Mouse (Mus musculus) spleen, adult 2 months (tissue): ENCODE measurements around the gene Nacc1. TPM values are rescaled to one million over a fixed set of nuclear protein-coding genes. Genes with fewer than 3 reads are reported as not detected.

ENCODE experiments used
- DNase-seq, 2 experiments: peaks; one replicate each; pipeline versions ENCODE4 v3.0.0 to v3.0.0-alpha.2; 2012 to 2021; ENCODE audit warnings: low spot score in 2 of 2, low read depth in 1 of 2
- H3K27ac ChIP-seq: fragments of 200-500 bp; 2 replicates; pipeline ENCODE4 v1.5.1; 2012; ENCODE audit warnings: low read length, inconsistent platforms; ENCODE audit not compliant: insufficient read depth
- H3K27me3 ChIP-seq: fragments of 200-500 bp; 2 replicates; pipeline ENCODE4 v1.6.1; 2012; ENCODE audit warnings: mild to moderate bottlenecking, moderate library complexity, low read length, inconsistent platforms; ENCODE audit not compliant: control insufficient read depth, insufficient read depth
- H3K36me3 ChIP-seq: fragments of 200-500 bp; 2 replicates; pipeline ENCODE4 v1.6.1; 2012; ENCODE audit warnings: mild to moderate bottlenecking, low read length, inconsistent platforms; ENCODE audit not compliant: control insufficient read depth, insufficient read depth
- H3K4me1 ChIP-seq: fragments of 200-500 bp; 2 replicates; pipeline ENCODE4 v1.6.1; 2011; ENCODE audit warnings: inconsistent platforms; ENCODE audit not compliant: control insufficient read depth, insufficient read depth, insufficient read length
- H3K4me3 ChIP-seq: fragments of 200-500 bp; 2 replicates; pipeline ENCODE4 v1.5.1; 2011; ENCODE audit warnings: mild to moderate bottlenecking, inconsistent platforms; ENCODE audit not compliant: insufficient read depth, insufficient read length; ENCODE audit errors: extremely low read depth
- CTCF ChIP-seq: fragments of 200-500 bp; IDR thresholded peaks from 2 replicates; pipeline ENCODE4 v1.5.1; 2011; ENCODE audit warnings: mild to moderate bottlenecking, inconsistent platforms; ENCODE audit not compliant: insufficient read depth, insufficient read length, insufficient replicate concordance; ENCODE audit errors: extremely low read depth
- POLR2A ChIP-seq: fragments of 200-500 bp; IDR thresholded peaks from 2 replicates; pipeline ENCODE4 v1.6.1; 2011; ENCODE audit warnings: low read depth, low read length, inconsistent platforms
- WGBS: fragments of 180-500 bp; shearing (Covaris S2); methylation state at CpG from one replicate; pipeline ENCODE4 v1.1.7; 2018; 5-methylcytosine and 5-hydroxymethylcytosine counted together
- polyA plus RNA-seq: library from polyadenylated mRNA; depleted of rRNA; stranded (reverse); fragments of >200 nt; gene quantifications from 2 replicates; pipeline ENCODE4 v1.2.3, GENCODE M21; 2012

The Nacc1 gene
- polyA plus RNA-seq, 1 experiment, result 66.0 TPM

- no peak overlapping the region for H3K4me3 ChIP-seq
Observed at GRCm38 (mm10) chr8:84646800-84647199, 40.9 kb downstream of the Nacc1 start.

GRCm38 (mm10) chr8:84643019-84643418 lies 44.6 kb downstream of the Nacc1 start:
- WGBS, result 83% methylated on average over 5 of the region's 5 CpGs
- Histone ChIP-seq H3K27me3 (no peaks in the 10 kb centered on the region), H3K27ac (no peak overlapping the region), H3K4me1 (peaks cover 8% of the 10 kb centered on the region; the same call in 1 of the 2 replicates), H3K4me3 (no peak overlapping the region), H3K36me3 (no peaks in the 10 kb centered on the region)
- no peak for DNase-seq
- no peak for TF ChIP-seq CTCF
- TF ChIP-seq POLR2A, result no peak

More at GRCm38 (mm10) chr8:84646800-84647199, 40.9 kb downstream of the Nacc1 start:
- Histone ChIP-seq H3K4me1 (no peaks in the 10 kb centered on the region), H3K27ac (no peak overlapping the region), H3K36me3 (no peaks in the 10 kb centered on the region), H3K27me3 (no peaks in the 10 kb centered on the region)
- no peak for TF ChIP-seq POLR2A
- TF ChIP-seq CTCF, result no peak
- DNase-seq, result no peak
- 70% methylated on average over 6 of the region's 6 CpGs for WGBS

GRCm38 (mm10) chr8:84641578-84642361 lies 45.9 kb downstream of the Nacc1 start:
- DNase-seq, result no peak
- WGBS, result 88% methylated on average over 1 of the region's 1 CpGs
- Histone ChIP-seq H3K27ac (no peak overlapping the region), H3K4me1 (peaks cover 8% of the 10 kb centered on the region; the same call in 1 of the 2 replicates), H3K36me3 (no peaks in the 10 kb centered on the region), H3K4me3 (no peak overlapping the region), H3K27me3 (no peaks in the 10 kb centered on the region)
- no peak for TF ChIP-seq POLR2A
- TF ChIP-seq CTCF, result no peak

- H3K36me3 ChIP-seq, result no peaks in the 10 kb centered on the region
- H3K27ac ChIP-seq, result no peak overlapping the region
- TF ChIP-seq CTCF (no peak), POLR2A (no peak)
- DNase-seq, result no peak
- no peak overlapping the region for H3K4me3 ChIP-seq
- WGBS, result 88% methylated on average over 7 of the region's 7 CpGs
- no peaks in the 10 kb centered on the region for H3K27me3 ChIP-seq
- peaks cover 8% of the 10 kb centered on the region; the same call in 1 of the 2 replicates for H3K4me1 ChIP-seq
Observed at GRCm38 (mm10) chr8:84640617-84641294, 46.9 kb downstream of the Nacc1 start.

GRCm38 (mm10) chr8:84640010-84640588 lies 47.6 kb downstream of the Nacc1 start:
- 35% methylated on average over 9 of the region's 9 CpGs for WGBS
- Histone ChIP-seq H3K27me3 (no peaks in the 10 kb centered on the region), H3K27ac (no peak overlapping the region), H3K36me3 (no peaks in the 10 kb centered on the region), H3K4me3 (peak overlapping the region; percentile 64; the same call in 1 of the 2 replicates), H3K4me1 (peaks cover 8% of the 10 kb centered on the region; the same call in 1 of the 2 replicates)
- DNase-seq, result no peak
- TF ChIP-seq POLR2A (no peak), CTCF (no peak)

GRCm38 (mm10) chr8:84639162-84640009 lies 48.3 kb downstream of the Nacc1 start:
- Histone ChIP-seq H3K27me3 (no peaks in the 10 kb centered on the region), H3K27ac (peak overlapping the region; percentile 88), H3K4me1 (peaks cover 8% of the 10 kb centered on the region; the same call in 1 of the 2 replicates), H3K4me3 (peak overlapping the region; percentile 90), H3K36me3 (no peaks in the 10 kb centered on the region)
- DNase-seq, result peak; percentile 89
- under 1% methylated on average over 106 of the region's 106 CpGs for WGBS
- peak; percentile 58; the same call in 1 of the 2 replicates for TF ChIP-seq POLR2A
- peak; percentile 66 for TF ChIP-seq CTCF
